Mouse (Mus musculus): Measurements from ENCODE around the gene Olfr78. TPM values are rescaled to one million over a fixed set of nuclear protein-coding genes. Genes with fewer than 3 reads are reported as not detected.

The Olfr78 gene
- polyA plus RNA-seq, 1 experiment = not detected

GRCm38 (mm10) chr7:102727391-102727790 is 31.9 kb downstream of the Olfr78 start, which contains the start of gene Olfr559:
Gene Olfr559, minus strand, starts transcription at chr7:102727491.
- Histone ChIP-seq H3K79me2 (ENCODE audit: control insufficient read depth, insufficient read depth) (no peaks in the 10 kb centered on the region), H3K27me3 (ENCODE audit: control insufficient read depth, insufficient read depth, insufficient read length) (no peaks in the 10 kb centered on the region), H3K4me3 (ENCODE audit: insufficient read depth, poor library complexity, severe bottlenecking) (no peak within 1 kb of the TSS), H3K79me3 (ENCODE audit: low read depth) (no peaks in the 10 kb centered on the region), H3ac (ENCODE audit: control insufficient read depth, insufficient read length, low read depth) (no peak within 1 kb of the TSS), H3K36me3 (ENCODE audit: control insufficient read depth, insufficient read depth) (no peaks in the 10 kb centered on the region)
- TF ChIP-seq MAX (IDR thresholded peaks at IDR 0.05) (no peak), USF1 (IDR thresholded peaks at IDR 0.05; ENCODE audit: low read depth) (no peak), FOSL1 (IDR thresholded peaks at IDR 0.05; ENCODE audit: insufficient read depth, low read length, poor library complexity, severe bottlenecking) (no peak), MYOD1 (IDR thresholded peaks at IDR 0.05; ENCODE audit: control insufficient read depth, insufficient read length, low read depth) (no peak), CTCF (IDR thresholded peaks at IDR 0.05; ENCODE audit: control insufficient read depth, insufficient read depth, insufficient read length) (no peak), CEBPB (IDR thresholded peaks at IDR 0.05; ENCODE audit: low read depth) (no peak), MYOG (IDR thresholded peaks at IDR 0.05; ENCODE audit: control insufficient read depth, extremely low read depth, insufficient read length) (no peak)

DNA sequence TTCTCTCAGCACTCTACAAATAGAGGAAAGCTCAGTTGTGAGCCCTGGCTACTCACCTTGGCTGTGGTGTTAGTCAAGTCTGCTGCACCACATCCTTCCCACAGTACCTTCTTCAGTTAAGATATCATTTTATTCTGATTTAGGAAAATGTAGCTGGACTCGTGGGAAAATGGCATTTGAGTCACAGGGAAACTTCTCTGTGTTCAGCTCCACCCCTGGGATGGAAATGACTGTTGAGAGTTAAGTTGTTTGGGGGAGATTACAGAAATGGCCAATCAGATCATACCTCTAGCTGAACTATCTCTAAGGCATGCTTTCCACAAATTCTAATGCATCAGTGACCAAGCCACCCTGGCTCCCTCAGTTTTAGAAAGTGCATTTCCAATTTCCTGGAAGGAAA is 40.3 kb downstream of the Olfr78 start, which contains the start of gene Olfr33:
TSS of gene Olfr33 (minus strand) at position 101 of the 400 bp plus-strand sequence.
- no peaks in the 10 kb centered on the region for H3K79me3 ChIP-seq (ENCODE audit: low read depth)
- H3K4me3 ChIP-seq (ENCODE audit: insufficient read depth, poor library complexity, severe bottlenecking) = no peak within 1 kb of the TSS
- no peaks in the 10 kb centered on the region for H3K36me3 ChIP-seq (ENCODE audit: control insufficient read depth, insufficient read depth)
- TF ChIP-seq USF1 (IDR thresholded peaks at IDR 0.05; ENCODE audit: low read depth) (no peak), CEBPB (IDR thresholded peaks at IDR 0.05; ENCODE audit: low read depth) (no peak), FOSL1 (IDR thresholded peaks at IDR 0.05; ENCODE audit: insufficient read depth, low read length, poor library complexity, severe bottlenecking) (no peak), MAX (IDR thresholded peaks at IDR 0.05) (no peak), CTCF (IDR thresholded peaks at IDR 0.05; ENCODE audit: control insufficient read depth, insufficient read depth, insufficient read length) (no peak), MYOG (IDR thresholded peaks at IDR 0.05; ENCODE audit: control insufficient read depth, extremely low read depth, insufficient read length) (no peak), MYOD1 (IDR thresholded peaks at IDR 0.05; ENCODE audit: control insufficient read depth, insufficient read length, low read depth) (no peak)
- H3K79me2 ChIP-seq (ENCODE audit: control insufficient read depth, insufficient read depth) = no peaks in the 10 kb centered on the region
- no peak within 1 kb of the TSS for H3ac ChIP-seq (ENCODE audit: control insufficient read depth, insufficient read length, low read depth)
- H3K27me3 ChIP-seq (ENCODE audit: control insufficient read depth, insufficient read depth, insufficient read length) = no peaks in the 10 kb centered on the region

DNA sequence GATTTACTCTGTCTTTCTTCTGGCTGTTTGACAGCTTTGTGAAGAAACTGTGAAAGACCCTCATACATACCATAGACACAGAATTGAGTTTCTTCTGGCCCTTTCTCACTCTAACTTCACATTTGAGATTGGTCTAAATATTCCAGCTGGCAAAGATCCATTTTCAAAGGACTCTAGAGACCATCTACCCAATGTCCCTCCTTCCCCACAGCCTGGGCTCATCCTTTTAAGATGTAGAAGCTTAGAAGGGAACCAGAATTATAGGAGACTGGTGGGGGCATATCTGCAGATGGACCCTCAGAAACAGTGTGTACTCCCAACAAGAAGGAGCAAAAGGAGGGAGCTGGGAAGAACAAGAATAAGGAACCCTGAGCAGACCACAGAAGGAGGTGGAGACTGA is 57.4 kb downstream of the Olfr78 start, which contains the start of gene Olfr558:
TSS of gene Olfr558 (plus strand) at position 301 of the 400 bp plus-strand sequence.
- Histone ChIP-seq H3K27me3 (ENCODE audit: control insufficient read depth, insufficient read depth, insufficient read length) (no peaks in the 10 kb centered on the region), H3K36me3 (ENCODE audit: control insufficient read depth, insufficient read depth) (no peaks in the 10 kb centered on the region), H3ac (ENCODE audit: control insufficient read depth, insufficient read length, low read depth) (no peak within 1 kb of the TSS), H3K79me2 (ENCODE audit: control insufficient read depth, insufficient read depth) (no peaks in the 10 kb centered on the region), H3K4me3 (ENCODE audit: insufficient read depth, poor library complexity, severe bottlenecking) (no peak within 1 kb of the TSS), H3K79me3 (ENCODE audit: low read depth) (no peaks in the 10 kb centered on the region)
- TF ChIP-seq MAX (IDR thresholded peaks at IDR 0.05) (no peak), MYOG (IDR thresholded peaks at IDR 0.05; ENCODE audit: control insufficient read depth, extremely low read depth, insufficient read length) (no peak), USF1 (IDR thresholded peaks at IDR 0.05; ENCODE audit: low read depth) (no peak), MYOD1 (IDR thresholded peaks at IDR 0.05; ENCODE audit: control insufficient read depth, insufficient read length, low read depth) (no peak), FOSL1 (IDR thresholded peaks at IDR 0.05; ENCODE audit: insufficient read depth, low read length, poor library complexity, severe bottlenecking) (no peak), CTCF (IDR thresholded peaks at IDR 0.05; ENCODE audit: control insufficient read depth, insufficient read depth, insufficient read length) (no peak), CEBPB (IDR thresholded peaks at IDR 0.05; ENCODE audit: low read depth) (no peak)

DNA sequence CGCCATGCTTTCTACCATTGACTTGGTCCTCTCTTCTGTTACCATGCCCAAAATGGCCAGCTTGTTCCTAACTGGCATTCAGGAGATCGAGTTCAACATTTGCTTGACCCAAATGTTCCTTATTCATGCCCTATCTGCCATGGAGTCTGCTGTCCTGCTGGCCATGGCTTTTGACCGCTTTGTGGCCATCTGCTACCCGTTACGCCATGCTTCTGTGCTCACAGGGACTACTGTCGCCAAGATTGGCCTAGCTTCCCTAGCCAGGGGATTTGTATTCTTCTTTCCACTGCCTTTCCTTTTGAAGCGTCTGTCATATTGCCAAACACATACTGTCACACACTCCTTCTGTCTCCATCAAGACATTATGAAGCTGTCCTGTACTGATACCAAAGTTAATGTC is 60.8 kb downstream of the Olfr78 start:
- H3K79me2 ChIP-seq (ENCODE audit: control insufficient read depth, insufficient read depth) = no peaks in the 10 kb centered on the region
- no peaks in the 10 kb centered on the region for H3K27me3 ChIP-seq (ENCODE audit: control insufficient read depth, insufficient read depth, insufficient read length)
- TF ChIP-seq MYOD1 (IDR thresholded peaks at IDR 0.05; ENCODE audit: control insufficient read depth, insufficient read length, low read depth) (no peak), USF1 (IDR thresholded peaks at IDR 0.05; ENCODE audit: low read depth) (no peak), FOSL1 (IDR thresholded peaks at IDR 0.05; ENCODE audit: insufficient read depth, low read length, poor library complexity, severe bottlenecking) (no peak), CTCF (IDR thresholded peaks at IDR 0.05; ENCODE audit: control insufficient read depth, insufficient read depth, insufficient read length) (no peak), MYOG (IDR thresholded peaks at IDR 0.05; ENCODE audit: control insufficient read depth, extremely low read depth, insufficient read length) (no peak), MAX (IDR thresholded peaks at IDR 0.05) (no peak)
- no peak overlapping the region for H3K4me3 ChIP-seq (ENCODE audit: insufficient read depth, poor library complexity, severe bottlenecking)
- no peaks in the 10 kb centered on the region for H3K79me3 ChIP-seq (ENCODE audit: low read depth)
- H3ac ChIP-seq (ENCODE audit: control insufficient read depth, insufficient read length, low read depth) = no peak overlapping the region
- H3K36me3 ChIP-seq (ENCODE audit: control insufficient read depth, insufficient read depth) = no peaks in the 10 kb centered on the region

DNA sequence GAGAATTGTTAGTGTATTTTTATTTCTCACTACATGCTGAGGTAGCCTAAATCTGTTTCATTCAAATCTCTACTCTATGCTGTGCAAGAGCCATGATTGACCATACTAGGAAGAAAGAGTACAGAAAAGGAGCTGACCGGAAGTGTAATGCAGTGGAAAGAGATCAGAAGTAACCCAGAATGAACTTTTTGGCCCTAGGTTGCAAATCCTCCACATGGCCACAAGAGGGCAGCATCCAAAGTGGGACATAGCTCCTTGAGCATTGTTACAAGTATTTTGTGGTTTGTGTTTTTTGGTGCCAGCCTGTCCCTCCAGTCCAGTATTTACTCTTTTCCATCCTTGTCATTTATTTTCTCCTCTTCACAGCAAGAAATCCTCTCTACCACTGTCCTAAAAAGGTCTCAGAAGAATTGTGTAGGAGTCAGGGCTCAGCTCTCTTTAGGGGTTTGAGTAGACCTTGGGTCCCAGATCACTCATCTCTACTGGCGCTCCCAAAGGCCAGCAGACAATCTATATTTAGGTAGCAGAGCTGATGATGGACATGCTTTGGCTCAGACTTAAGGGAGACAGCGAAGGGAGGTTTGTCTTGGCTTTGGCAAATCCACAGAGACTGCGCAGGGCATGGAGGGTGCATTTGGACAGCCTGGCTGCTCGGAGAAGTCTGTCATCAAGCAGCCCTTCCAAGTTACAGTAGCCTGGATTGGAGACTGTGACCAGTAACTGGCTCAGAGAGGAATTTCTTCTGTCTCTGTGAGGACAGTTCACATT is 63.7 kb downstream of the Olfr78 start, which contains the start of gene Olfr557:
TSS of gene Olfr557 (plus strand) at position 553 of the 768 bp plus-strand sequence.
- Histone ChIP-seq H3ac (ENCODE audit: control insufficient read depth, insufficient read length, low read depth) (no peak within 1 kb of the TSS), H3K79me3 (ENCODE audit: low read depth) (no peaks in the 10 kb centered on the region), H3K36me3 (ENCODE audit: control insufficient read depth, insufficient read depth) (no peaks in the 10 kb centered on the region), H3K27me3 (ENCODE audit: control insufficient read depth, insufficient read depth, insufficient read length) (no peaks in the 10 kb centered on the region), H3K79me2 (ENCODE audit: control insufficient read depth, insufficient read depth) (no peaks in the 10 kb centered on the region), H3K4me3 (ENCODE audit: insufficient read depth, poor library complexity, severe bottlenecking) (no peak within 1 kb of the TSS)
- TF ChIP-seq MYOG (IDR thresholded peaks at IDR 0.05; ENCODE audit: control insufficient read depth, extremely low read depth, insufficient read length) (no peak), CTCF (IDR thresholded peaks at IDR 0.05; ENCODE audit: control insufficient read depth, insufficient read depth, insufficient read length) (peak; percentile 52)

Other genes with a start within 250 kb of the Olfr78 start
- not detected for gene Olfr547, start 224.7 kb downstream of the Olfr78 start, polyA plus RNA-seq (2012; fragmentation: generic; extraction: Trizol)
- not detected for gene Olfr548-ps1, start 218.6 kb downstream of the Olfr78 start, polyA plus RNA-seq (2012; fragmentation: generic; extraction: Trizol)
- gene Olfr549, start 209.6 kb downstream of the Olfr78 start, polyA plus RNA-seq (2012; fragmentation: generic; extraction: Trizol) = not detected
- gene Trim21, start 194.0 kb downstream of the Olfr78 start, polyA plus RNA-seq (2012; fragmentation: generic; extraction: Trizol) = 0.49 TPM
- not detected for gene Olfr550, start 188.0 kb downstream of the Olfr78 start, polyA plus RNA-seq (2012; fragmentation: generic; extraction: Trizol)
- not detected for gene Olfr551, start 167.6 kb downstream of the Olfr78 start, polyA plus RNA-seq (2012; fragmentation: generic; extraction: Trizol)
- gene Olfr552, start 161.7 kb downstream of the Olfr78 start, polyA plus RNA-seq (2012; fragmentation: generic; extraction: Trizol) = not detected
- gene Olfr553, start 141.3 kb downstream of the Olfr78 start, polyA plus RNA-seq (2012; fragmentation: generic; extraction: Trizol) = not detected
- not detected for gene Olfr554, start 121.0 kb downstream of the Olfr78 start, polyA plus RNA-seq (2012; fragmentation: generic; extraction: Trizol)
- not detected for gene Olfr555, start 100.6 kb downstream of the Olfr78 start, polyA plus RNA-seq (2012; fragmentation: generic; extraction: Trizol)
- not detected for gene Olfr556, start 94.6 kb downstream of the Olfr78 start, polyA plus RNA-seq (2012; fragmentation: generic; extraction: Trizol)
- 2.0 TPM for gene Trim68, start 72.1 kb downstream of the Olfr78 start, polyA plus RNA-seq (2012; fragmentation: generic; extraction: Trizol)
- not detected for gene Olfr557, start 63.6 kb downstream of the Olfr78 start, polyA plus RNA-seq (2012; fragmentation: generic; extraction: Trizol)
- not detected for gene Olfr558, start 57.3 kb downstream of the Olfr78 start, polyA plus RNA-seq (2012; fragmentation: generic; extraction: Trizol)
- gene Olfr33, start 40.4 kb downstream of the Olfr78 start, polyA plus RNA-seq (2012; fragmentation: generic; extraction: Trizol) = not detected
- not detected for gene Olfr559, start 32.0 kb downstream of the Olfr78 start, polyA plus RNA-seq (2012; fragmentation: generic; extraction: Trizol)
- gene Olfr560, start 105 bp downstream of the Olfr78 start, polyA plus RNA-seq (2012; fragmentation: generic; extraction: Trizol) = not detected
- not detected for gene Olfr561, start 11.8 kb upstream of the Olfr78 start, polyA plus RNA-seq (2012; fragmentation: generic; extraction: Trizol)
- gene Olfr564, start 44.0 kb upstream of the Olfr78 start, polyA plus RNA-seq (2012; fragmentation: generic; extraction: Trizol) = not detected
- not detected for gene Olfr566, start 99.3 kb upstream of the Olfr78 start, polyA plus RNA-seq (2012; fragmentation: generic; extraction: Trizol)
- not detected for gene Olfr568, start 117.7 kb upstream of the Olfr78 start, polyA plus RNA-seq (2012; fragmentation: generic; extraction: Trizol)
- not detected for gene Olfr569, start 131.4 kb upstream of the Olfr78 start, polyA plus RNA-seq (2012; fragmentation: generic; extraction: Trizol)
- gene Olfr570, start 135.1 kb upstream of the Olfr78 start, polyA plus RNA-seq (2012; fragmentation: generic; extraction: Trizol) = not detected
- gene Olfr571, start 158.1 kb upstream of the Olfr78 start, polyA plus RNA-seq (2012; fragmentation: generic; extraction: Trizol) = not detected
- not detected for gene Olfr572, start 164.9 kb upstream of the Olfr78 start, polyA plus RNA-seq (2012; fragmentation: generic; extraction: Trizol)
- not detected for gene Olfr573-ps1, start 183.1 kb upstream of the Olfr78 start, polyA plus RNA-seq (2012; fragmentation: generic; extraction: Trizol)
- not detected for gene Olfr574, start 189.0 kb upstream of the Olfr78 start, polyA plus RNA-seq (2012; fragmentation: generic; extraction: Trizol)
- gene Olfr575, start 199.3 kb upstream of the Olfr78 start, polyA plus RNA-seq (2012; fragmentation: generic; extraction: Trizol) = not detected
- not detected for gene Olfr576, start 203.2 kb upstream of the Olfr78 start, polyA plus RNA-seq (2012; fragmentation: generic; extraction: Trizol)
- not detected for gene Olfr577, start 216.5 kb upstream of the Olfr78 start, polyA plus RNA-seq (2012; fragmentation: generic; extraction: Trizol)
- not detected for gene Olfr578, start 229.9 kb upstream of the Olfr78 start, polyA plus RNA-seq (2012; fragmentation: generic; extraction: Trizol)